Mouse (Mus musculus) hindbrain, embryonic 13.5 days (tissue): ENCODE results near the gene 3110082I17Rik. TPM values are rescaled to one million over a fixed set of nuclear protein-coding genes. Genes with fewer than 3 reads are reported as not detected.

Source experiments
- ATAC-seq: fragments of 200-750 bp; cut with Nextera tagmentation; 2 replicates; pipeline ENCODE4 v1.8.0; 2017; ENCODE audit warnings: moderate TSS enrichment; ENCODE audit not compliant: low FRiP score
- H3K27ac ChIP-seq: fragments of 300-500 bp; sonication (generic); 2 replicates; pipeline ENCODE4 v1.5.1; 2015; ENCODE audit warnings: inconsistent platforms, mild to moderate bottlenecking, moderate library complexity
- H3K27me3 ChIP-seq: fragments of 300-500 bp; sonication (generic); 2 replicates; pipeline ENCODE4 v1.6.1; 2015; ENCODE audit warnings: mild to moderate bottlenecking, inconsistent platforms
- H3K36me3 ChIP-seq: fragments of 300-500 bp; sonication (generic); 2 replicates; pipeline ENCODE4 v1.6.1; 2015; ENCODE audit warnings: mild to moderate bottlenecking, inconsistent platforms
- H3K4me1 ChIP-seq: fragments of 300-500 bp; sonication (generic); replicated peaks from 2 replicates; pipeline ENCODE4 v1.6.1; 2015; ENCODE audit warnings: inconsistent platforms
- H3K4me2 ChIP-seq: fragments of 300-500 bp; sonication (generic); 2 replicates; pipeline ENCODE4 v1.6.1; 2015; ENCODE audit warnings: inconsistent platforms, mild to moderate bottlenecking, moderate library complexity
- H3K4me3 ChIP-seq: fragments of 300-500 bp; sonication (generic); 2 replicates; pipeline ENCODE4 v1.5.1; 2015; ENCODE audit warnings: mild to moderate bottlenecking, inconsistent platforms
- H3K9ac ChIP-seq: fragments of 300-500 bp; sonication (generic); 2 replicates; pipeline ENCODE4 v1.6.1; 2015; ENCODE audit warnings: mild to moderate bottlenecking, inconsistent platforms
- H3K9me3 ChIP-seq: fragments of 300-500 bp; sonication (generic); 2 replicates; pipeline ENCODE4 v1.6.1; 2016; ENCODE audit warnings: inconsistent platforms
- WGBS: fragments of 180-500 bp; shearing (Covaris S2); methylation state at CpG from one replicate; pipeline ENCODE4 v1.1.7; 2015; 5-methylcytosine and 5-hydroxymethylcytosine counted together
- polyA plus RNA-seq: library from polyadenylated mRNA; unstranded; fragments of >200 nt; fragmentation: Nextera tagmentation; extraction: Ambion mirVana; gene quantifications from 2 replicates; pipeline ENCODE4 v1.2.1, GENCODE M21; 2015

3110082I17Rik gene
- polyA plus RNA-seq, 1 experiment from 2014 or later: 16.2 TPM

DNA sequence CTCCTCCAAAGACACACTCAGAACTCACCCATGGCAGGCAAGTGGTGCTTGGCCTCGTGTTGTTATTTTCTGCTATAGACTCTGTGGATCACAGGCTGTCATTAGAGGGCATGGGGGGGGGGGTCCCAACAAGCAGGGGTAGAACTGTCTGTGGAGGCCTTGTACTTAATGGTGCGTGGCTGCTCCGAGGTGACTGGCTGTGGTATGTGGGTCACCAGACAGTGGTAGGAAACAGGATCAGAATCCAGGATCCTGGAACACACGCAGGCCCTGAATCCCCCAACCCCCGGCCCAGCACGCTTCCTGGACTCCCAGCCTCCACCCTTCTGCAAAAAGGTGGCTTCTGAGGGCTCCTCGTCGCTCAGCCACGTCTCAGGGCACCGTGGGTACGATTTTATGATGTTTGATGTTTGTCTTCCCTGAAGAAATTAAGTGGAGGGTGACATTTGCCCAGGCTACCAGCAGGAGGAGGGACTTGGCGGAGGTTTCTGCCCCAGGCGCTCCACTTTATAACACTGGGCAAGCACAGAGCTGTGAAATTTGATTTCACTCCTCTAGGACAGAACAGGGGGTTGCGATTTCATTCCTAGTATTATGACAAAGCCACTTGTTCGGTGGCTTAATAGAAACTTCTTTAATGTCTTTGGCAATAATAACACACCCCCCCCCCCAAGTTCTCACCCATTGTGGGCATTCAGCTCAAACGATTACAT, 126.9 kb downstream of the 3110082I17Rik start:
- WGBS: 82% methylated on average over 16 of the region's 16 CpGs
- Histone ChIP-seq H3K9ac (no peak overlapping the region), H3K4me2 (no peak overlapping the region), H3K4me1 (peaks cover 9% of the 10 kb centered on the region; the same call in 1 of the 2 replicates), H3K36me3 (peaks cover 40% of the 10 kb centered on the region), H3K9me3 (no peaks in the 10 kb centered on the region), H3K27me3 (0 out of 2 replicates have a peak, but pooled peaks cover 12% of the 10 kb centered on the region), H3K27ac (no peak overlapping the region), H3K4me3 (no peak overlapping the region)
- no peak for ATAC-seq

DNA sequence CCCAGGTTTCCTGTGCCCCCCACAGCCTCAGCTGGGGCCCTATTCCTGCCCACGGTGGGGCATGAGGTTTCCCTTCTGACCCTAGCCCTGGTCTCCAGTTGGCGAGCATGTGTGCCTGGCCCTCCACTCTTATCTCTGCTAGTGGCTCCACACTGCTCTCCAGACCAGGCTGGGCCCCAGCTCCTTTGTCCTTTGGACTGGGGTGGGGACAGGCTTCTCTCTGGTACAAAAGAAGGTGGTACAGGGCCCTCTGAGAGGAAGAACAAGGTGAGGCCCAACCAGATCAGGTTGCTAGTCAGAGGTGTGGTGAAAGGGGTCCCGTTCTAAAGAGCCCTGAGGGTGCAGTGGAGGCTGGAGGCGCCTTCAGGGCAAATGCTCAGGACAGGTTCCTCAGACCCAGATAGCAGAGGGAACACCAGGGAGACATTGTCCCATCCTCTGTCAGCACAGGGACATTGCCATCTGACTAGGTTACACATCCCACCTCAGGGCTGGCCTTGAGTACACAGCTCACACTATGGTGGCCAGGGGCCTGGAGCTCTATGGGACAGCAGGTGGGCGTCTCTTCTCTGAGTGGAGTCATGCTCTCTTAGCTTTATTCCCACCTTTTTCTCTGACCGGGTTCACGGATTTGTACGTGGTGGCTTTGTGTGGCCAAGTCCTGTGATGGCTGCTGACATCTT, 127.6 kb downstream of the 3110082I17Rik start:
- no peaks in the 10 kb centered on the region for H3K9me3 ChIP-seq
- H3K4me1 ChIP-seq: 0 out of 2 replicates have a peak, but pooled peaks cover 1% of the 10 kb centered on the region
- 88% methylated on average over 8 of the region's 8 CpGs for WGBS
- peaks cover 32% of the 10 kb centered on the region for H3K36me3 ChIP-seq
- 0 out of 2 replicates have a peak, but pooled peaks cover 12% of the 10 kb centered on the region for H3K27me3 ChIP-seq
- no peak overlapping the region for H3K27ac ChIP-seq
- no peak overlapping the region for H3K9ac ChIP-seq
- no peak overlapping the region for H3K4me3 ChIP-seq
- ATAC-seq: no peak; the same call in 1 of the 2 replicates
- no peak overlapping the region for H3K4me2 ChIP-seq

DNA sequence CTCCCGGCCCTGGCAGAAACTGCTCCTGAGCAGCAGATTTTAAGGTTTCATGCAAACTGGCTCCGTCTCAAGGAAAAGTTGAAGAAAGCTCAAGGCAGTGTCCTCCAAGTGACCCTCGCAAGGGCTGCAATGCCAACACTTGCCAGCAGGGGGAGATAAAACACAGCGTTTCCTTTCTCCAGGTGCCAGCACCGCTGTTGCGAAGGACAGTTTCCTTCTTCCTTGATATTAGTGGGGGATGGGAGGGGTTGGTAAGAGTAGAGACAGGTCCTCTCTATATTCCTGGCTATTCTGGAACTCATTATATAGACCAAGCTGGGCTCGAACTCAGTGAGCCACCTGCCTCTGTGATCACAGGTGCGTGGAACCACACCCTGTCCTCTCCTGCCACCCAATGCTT, 128.6 kb downstream of the 3110082I17Rik start:
- 20% methylated on average over 8 of the region's 8 CpGs for WGBS
- H3K4me1 ChIP-seq: no peaks in the 10 kb centered on the region
- no peak overlapping the region for H3K4me3 ChIP-seq
- H3K27me3 ChIP-seq: peaks cover 21% of the 10 kb centered on the region
- H3K36me3 ChIP-seq: peaks cover 22% of the 10 kb centered on the region
- no peaks in the 10 kb centered on the region for H3K9me3 ChIP-seq
- no peak for ATAC-seq
- H3K9ac ChIP-seq: no peak overlapping the region
- no peak overlapping the region for H3K4me2 ChIP-seq
- H3K27ac ChIP-seq: no peak overlapping the region

DNA sequence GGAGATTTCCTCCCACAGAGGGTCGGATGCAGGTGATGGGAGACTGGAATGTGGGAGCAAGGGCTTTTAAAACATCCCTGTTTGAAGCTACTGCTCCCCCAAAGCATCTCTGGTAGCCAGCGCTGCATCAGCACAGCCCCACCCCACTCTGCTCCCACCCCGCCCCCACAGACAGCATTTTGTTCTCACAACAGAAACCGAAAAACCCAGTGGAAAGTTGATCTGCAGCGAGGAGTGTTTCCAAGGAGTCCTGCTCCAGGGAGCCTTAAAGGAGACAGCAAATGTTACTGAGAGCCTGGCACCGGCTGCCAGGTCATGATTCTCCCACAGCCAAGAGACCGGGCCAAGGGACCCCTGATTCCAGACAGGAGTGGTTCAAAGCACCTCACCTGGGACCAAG, 129.6 kb downstream of the 3110082I17Rik start:
- Histone ChIP-seq H3K9ac (no peak overlapping the region), H3K36me3 (peaks cover 14% of the 10 kb centered on the region), H3K4me2 (no peak overlapping the region), H3K4me3 (no peak overlapping the region), H3K9me3 (no peaks in the 10 kb centered on the region), H3K4me1 (peaks cover 4% of the 10 kb centered on the region; the same call in 1 of the 2 replicates), H3K27me3 (peaks cover 31% of the 10 kb centered on the region), H3K27ac (no peak overlapping the region)
- WGBS: 72% methylated on average over 7 of the region's 7 CpGs
- no peak for ATAC-seq

DNA sequence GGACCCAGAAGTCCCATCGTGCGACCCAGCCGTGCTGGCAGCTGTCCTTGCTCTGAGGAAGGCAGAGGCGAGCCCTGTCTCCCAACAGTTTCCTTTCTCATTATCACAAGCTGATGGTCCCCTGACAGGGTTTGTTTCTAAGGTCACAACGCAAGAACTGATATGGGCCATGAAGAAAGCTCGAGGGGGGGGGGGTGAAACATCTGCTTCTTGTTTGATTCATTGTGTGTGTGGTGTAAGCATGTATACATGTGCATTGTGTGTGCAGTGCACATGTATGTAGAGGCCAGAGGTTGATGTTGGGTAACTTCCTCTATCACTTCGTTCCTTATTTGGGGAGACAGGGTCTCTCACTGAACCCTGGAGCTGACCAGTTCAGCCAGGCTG, 132.7 kb downstream of the 3110082I17Rik start:
- Histone ChIP-seq H3K9me3 (no peaks in the 10 kb centered on the region), H3K4me2 (no peak overlapping the region), H3K27me3 (peaks cover 61% of the 10 kb centered on the region), H3K4me3 (no peak overlapping the region), H3K27ac (no peak overlapping the region), H3K4me1 (peaks cover 32% of the 10 kb centered on the region), H3K36me3 (no peaks in the 10 kb centered on the region), H3K9ac (no peak overlapping the region)
- ATAC-seq: no peak
- WGBS: 81% methylated on average over 7 of the region's 7 CpGs

DNA sequence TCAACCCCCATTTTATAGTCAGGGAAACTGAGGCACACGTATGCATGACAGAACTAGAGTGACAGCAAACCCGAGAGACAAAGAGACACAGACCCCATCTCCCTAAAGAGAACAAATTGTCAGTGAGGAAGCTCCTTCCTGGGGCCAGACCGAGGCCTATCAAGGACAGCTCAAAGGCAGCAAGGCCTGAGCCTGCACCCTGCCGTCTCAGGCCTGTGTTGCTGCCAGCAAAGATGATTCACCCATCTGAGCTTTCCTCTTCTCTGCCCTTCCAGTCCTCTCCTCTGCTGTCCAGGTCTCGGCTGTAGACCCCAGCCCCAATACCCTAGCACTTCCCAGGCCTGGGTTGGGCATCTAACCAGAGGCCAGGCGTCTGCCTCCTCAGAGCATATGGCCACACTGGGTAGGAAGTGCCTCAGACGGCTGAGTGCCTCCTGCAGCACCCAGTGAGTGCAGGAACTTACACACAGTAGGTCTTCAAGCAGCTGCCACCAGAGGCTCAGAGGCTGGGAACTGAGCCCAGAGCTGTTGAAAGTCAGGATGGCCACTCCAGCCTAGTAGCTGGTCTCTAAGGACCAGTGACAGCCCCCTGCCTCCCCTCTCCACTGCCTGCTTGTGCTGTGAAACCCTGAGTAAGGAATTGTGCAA, 133.2 kb downstream of the 3110082I17Rik start:
- WGBS: 76% methylated on average over 7 of the region's 7 CpGs
- ATAC-seq: no peak

DNA sequence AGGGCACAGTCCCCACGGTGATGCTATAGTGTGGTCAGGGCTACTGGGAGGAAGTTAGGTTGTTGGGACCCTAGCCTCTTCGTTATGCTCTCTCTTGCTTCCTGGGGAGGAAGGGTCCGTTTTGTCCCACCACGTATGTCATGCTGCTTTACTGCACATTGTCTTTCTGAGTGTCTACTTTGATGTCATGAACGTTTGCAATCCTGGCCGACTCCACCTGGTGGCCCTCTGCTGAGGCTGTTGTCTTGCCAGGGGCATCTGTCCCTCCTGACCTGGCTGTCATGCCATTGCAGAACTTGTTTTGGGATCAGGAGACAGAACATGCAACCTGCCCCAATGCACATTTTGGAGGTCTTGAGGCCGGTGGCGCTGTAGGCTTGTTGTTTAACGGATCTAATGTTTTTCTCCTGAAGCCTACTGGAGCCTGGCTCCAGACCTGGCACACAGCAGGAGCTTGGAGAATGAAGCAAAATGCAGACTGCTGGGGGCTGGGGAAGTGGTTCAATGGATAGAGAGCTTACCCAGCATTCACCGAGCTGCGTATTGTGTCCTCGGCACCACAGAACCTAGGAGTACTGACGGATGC, 134.1 kb downstream of the 3110082I17Rik start:
- H3K4me3 ChIP-seq: peak overlapping the region; percentile 75; the same call in 1 of the 2 replicates
- ATAC-seq: no peak

More for the DNA sequence above, 133.2 kb downstream of the 3110082I17Rik start:
- Histone ChIP-seq H3K4me3 (no peak overlapping the region), H3K36me3 (no peaks in the 10 kb centered on the region), H3K27ac (no peak overlapping the region), H3K4me1 (peaks cover 33% of the 10 kb centered on the region), H3K9me3 (no peaks in the 10 kb centered on the region), H3K9ac (no peak overlapping the region), H3K4me2 (no peak overlapping the region), H3K27me3 (peaks cover 66% of the 10 kb centered on the region)

DNA sequence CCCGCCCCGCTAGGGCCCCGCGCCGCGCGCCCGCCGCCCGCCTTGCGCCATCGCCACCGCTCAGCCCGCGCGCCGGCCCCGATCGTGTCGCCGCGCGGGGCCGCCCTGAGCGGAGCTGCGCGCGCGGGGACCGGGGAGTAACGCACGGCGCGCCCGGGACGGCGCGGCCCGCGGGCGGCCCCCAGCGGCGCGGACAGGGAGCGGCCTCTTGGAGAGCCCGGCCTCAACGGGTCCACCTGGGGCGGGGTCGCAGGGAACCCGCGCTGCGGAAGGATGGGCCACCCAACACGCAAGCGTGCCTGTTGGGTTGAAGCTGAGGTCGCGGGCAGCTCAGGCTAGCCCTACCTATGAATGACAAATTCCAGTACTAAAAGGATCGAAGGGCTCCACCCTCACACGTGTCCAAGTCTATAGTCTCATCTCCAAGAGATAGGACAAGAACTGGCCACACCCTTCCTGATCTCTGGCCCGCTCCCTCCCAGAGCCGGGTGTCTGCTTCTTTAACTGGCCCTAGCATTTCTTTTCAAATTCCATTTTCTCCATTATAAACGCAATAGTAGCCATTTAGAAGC, 134.8 kb downstream of the 3110082I17Rik start, which contains the start of gene Adap1:
Gene Adap1 (minus strand): TSS at position 228 of the 572 bp plus-strand sequence.
- Histone ChIP-seq H3K36me3 (no peaks in the 10 kb centered on the region), H3K27me3 (peaks cover 67% of the 10 kb centered on the region), H3K4me1 (peaks cover 33% of the 10 kb centered on the region), H3K27ac (peak within 1 kb of the TSS; percentile 77), H3K4me3 (peak within 1 kb of the TSS; percentile 75), H3K9ac (peak within 1 kb of the TSS; percentile 91), H3K9me3 (no peaks in the 10 kb centered on the region), H3K4me2 (peak within 1 kb of the TSS; percentile 81)
- ATAC-seq: peak; percentile 77
- WGBS: 2% methylated on average over 53 of the region's 61 CpGs

More for the DNA sequence above, 134.1 kb downstream of the 3110082I17Rik start:
- no peak overlapping the region for H3K9ac ChIP-seq
- H3K36me3 ChIP-seq: no peaks in the 10 kb centered on the region
- peaks cover 33% of the 10 kb centered on the region for H3K4me1 ChIP-seq
- no peak overlapping the region for H3K27ac ChIP-seq
- H3K9me3 ChIP-seq: no peaks in the 10 kb centered on the region
- H3K4me2 ChIP-seq: peak overlapping the region; percentile 81; the same call in 1 of the 2 replicates
- WGBS: 61% methylated on average over 13 of the region's 13 CpGs
- peaks cover 67% of the 10 kb centered on the region for H3K27me3 ChIP-seq

DNA sequence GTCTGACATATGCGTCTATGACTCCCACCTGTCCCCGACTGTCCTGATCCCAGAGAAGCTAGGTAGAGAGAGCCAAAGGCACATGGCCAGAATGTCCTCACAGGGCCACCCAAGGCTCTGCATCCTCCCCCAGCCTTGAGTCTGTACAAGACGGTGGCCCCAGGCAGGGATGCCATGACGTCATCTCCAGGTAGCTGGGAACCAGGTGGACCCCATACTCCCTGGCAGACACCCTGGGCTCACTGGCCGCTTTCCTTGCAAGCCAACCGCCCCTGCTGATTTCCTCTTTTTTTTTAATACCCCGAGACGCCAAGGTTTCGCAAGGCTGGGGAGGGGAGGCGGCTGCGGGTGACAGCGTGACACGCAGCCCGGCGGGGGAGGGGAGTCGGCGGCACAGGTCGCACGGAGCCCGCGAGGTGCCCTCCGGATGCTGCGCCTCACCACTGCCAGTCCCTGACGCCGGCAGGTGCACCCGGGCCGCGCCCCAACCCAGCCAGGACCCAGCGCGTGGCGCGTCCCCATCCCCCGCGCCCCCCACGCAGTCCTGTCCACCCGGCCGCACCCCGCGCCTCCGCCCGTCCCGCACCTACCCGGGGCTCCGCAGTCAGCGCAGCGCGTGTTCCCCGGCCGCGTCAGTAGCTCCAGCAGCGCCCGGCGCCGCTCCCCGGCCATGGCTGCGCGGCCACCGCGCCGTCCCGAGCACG, 135.5 kb downstream of the 3110082I17Rik start:
- peaks cover 63% of the 10 kb centered on the region for H3K27me3 ChIP-seq
- H3K9ac ChIP-seq: peak overlapping the region; percentile 91

DNA sequence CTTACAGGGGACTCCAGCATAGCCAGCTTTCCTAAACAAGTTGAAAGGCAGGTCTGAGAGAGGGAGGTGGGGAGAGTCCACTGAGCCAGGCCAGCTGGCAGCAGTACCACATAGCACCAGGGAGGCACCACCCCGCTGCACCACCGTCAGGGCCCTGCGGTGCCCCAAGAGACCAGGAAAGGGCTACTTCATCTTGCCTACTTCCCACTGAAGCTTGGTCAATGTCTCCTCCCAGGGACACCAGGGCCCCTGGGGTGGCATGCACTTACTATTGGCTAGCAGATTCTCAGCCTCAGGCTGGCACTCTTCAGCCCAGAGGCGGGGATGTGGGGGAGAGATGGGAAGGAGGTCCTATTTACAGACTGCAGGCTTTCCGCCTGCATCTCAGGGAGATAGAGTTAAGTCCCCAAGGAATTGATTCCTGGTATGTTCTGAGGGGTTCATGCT, 136.3 kb downstream of the 3110082I17Rik start:
- WGBS: 56% methylated on average over 5 of the region's 5 CpGs

More for the DNA sequence above, 135.5 kb downstream of the 3110082I17Rik start:
- Histone ChIP-seq H3K4me1 (peaks cover 33% of the 10 kb centered on the region), H3K4me3 (peak overlapping the region; percentile 75), H3K36me3 (no peaks in the 10 kb centered on the region), H3K9me3 (no peaks in the 10 kb centered on the region), H3K4me2 (peak overlapping the region; percentile 81), H3K27ac (peak overlapping the region; percentile 77)
- 3% methylated on average over 58 of the region's 62 CpGs for WGBS
- ATAC-seq: peak; percentile 44

More for the DNA sequence above, 136.3 kb downstream of the 3110082I17Rik start:
- H3K36me3 ChIP-seq: no peaks in the 10 kb centered on the region
- H3K4me3 ChIP-seq: peak overlapping the region; percentile 75
- H3K4me1 ChIP-seq: peaks cover 33% of the 10 kb centered on the region
- H3K9ac ChIP-seq: peak overlapping the region; percentile 91
- H3K9me3 ChIP-seq: no peaks in the 10 kb centered on the region
- 0 out of 2 replicates have a peak, but pooled peaks have one; percentile 34 for ATAC-seq
- H3K27ac ChIP-seq: peak overlapping the region; percentile 77; the same call in 1 of the 2 replicates
- peak overlapping the region; percentile 81 for H3K4me2 ChIP-seq
- peaks cover 56% of the 10 kb centered on the region for H3K27me3 ChIP-seq
